Mouse (Mus musculus) liver, adult (tissue): ENCODE results near the gene Xrcc4.

Experiments
- GATA4 ChIP-seq: IDR thresholded peaks from 2 replicates; pipeline ENCODE4 v1.6.1; 2014; ENCODE audit warnings: mild to moderate bottlenecking, low read length; ENCODE audit not compliant: insufficient replicate concordance

Xrcc4 gene

GRCm38 (mm10) chr13:90009786-90010185, 79.6 kb downstream of the Xrcc4 start:
- TF ChIP-seq GATA4: no peak

GRCm38 (mm10) chr13:90005561-90005960, 83.8 kb downstream of the Xrcc4 start:
- no peak for TF ChIP-seq GATA4

- TF ChIP-seq GATA4: no peak
Measured at GRCm38 (mm10) chr13:89997531-89997930, 91.9 kb downstream of the Xrcc4 start.

- no peak for TF ChIP-seq GATA4
Measured at GRCm38 (mm10) chr13:89986087-89986486, 103.3 kb downstream of the Xrcc4 start.

- no peak for TF ChIP-seq GATA4
Measured at GRCm38 (mm10) chr13:89970940-89971339, 118.5 kb downstream of the Xrcc4 start.

- TF ChIP-seq GATA4: no peak
Measured at GRCm38 (mm10) chr13:89968671-89969070, 120.7 kb downstream of the Xrcc4 start.

- no peak for TF ChIP-seq GATA4
Measured at GRCm38 (mm10) chr13:89944354-89944753, 145.1 kb downstream of the Xrcc4 start.

GRCm38 (mm10) chr13:89929477-89929876, 159.9 kb downstream of the Xrcc4 start:
- no peak for TF ChIP-seq GATA4

- no peak for TF ChIP-seq GATA4
Measured at GRCm38 (mm10) chr13:89918814-89919481, 170.5 kb downstream of the Xrcc4 start.

- no peak for TF ChIP-seq GATA4
Measured at GRCm38 (mm10) chr13:89914332-89914731, 175.1 kb downstream of the Xrcc4 start.

GRCm38 (mm10) chr13:89913891-89914290, 175.5 kb downstream of the Xrcc4 start:
- TF ChIP-seq GATA4: no peak

- no peak for TF ChIP-seq GATA4
Measured at GRCm38 (mm10) chr13:89906120-89906519, 183.3 kb downstream of the Xrcc4 start.

GRCm38 (mm10) chr13:89899066-89899465, 190.3 kb downstream of the Xrcc4 start:
- TF ChIP-seq GATA4: no peak

- no peak for TF ChIP-seq GATA4
Measured at GRCm38 (mm10) chr13:89892140-89892539, 197.3 kb downstream of the Xrcc4 start.

GRCm38 (mm10) chr13:89890159-89890558, 199.2 kb downstream of the Xrcc4 start:
- no peak for TF ChIP-seq GATA4

GRCm38 (mm10) chr13:89889074-89889473, 200.3 kb downstream of the Xrcc4 start:
- TF ChIP-seq GATA4: no peak

- TF ChIP-seq GATA4: no peak
Measured at GRCm38 (mm10) chr13:89883523-89883922, 205.9 kb downstream of the Xrcc4 start.
